Mouse (Mus musculus) liver, embryonic 11.5 days (tissue): ENCODE measurements around the gene Frs3. TPM values are rescaled to one million over a fixed set of nuclear protein-coding genes. Genes with fewer than 3 reads are reported as not detected.

Experiments
- ATAC-seq: fragments of 200-750 bp; cut with Nextera tagmentation; replicated peaks from 2 replicates; pipeline ENCODE4 v1.8.0; 2017; ENCODE audit warnings: moderate number of reproducible peaks, mild to moderate bottlenecking, moderate TSS enrichment, moderate library complexity; ENCODE audit not compliant: low FRiP score
- DNase-seq: peaks from one replicate; pipeline ENCODE4 v3.0.0-alpha.2; 2017; ENCODE audit warnings: low spot score
- H3K27ac ChIP-seq: fragments of 300-500 bp; sonication (generic); 2 replicates; pipeline ENCODE4 v1.5.1; 2014; ENCODE audit warnings: mild to moderate bottlenecking, low read depth, low read length, control low read depth
- H3K27me3 ChIP-seq: fragments of 300-500 bp; sonication (generic); replicated peaks from 2 replicates; pipeline ENCODE4 v1.6.1; 2014; ENCODE audit warnings: low read length, mixed read lengths; ENCODE audit not compliant: control insufficient read depth, insufficient read depth
- H3K36me3 ChIP-seq: fragments of 300-500 bp; sonication (generic); 2 replicates; pipeline ENCODE4 v1.6.1; 2014; ENCODE audit warnings: mild to moderate bottlenecking, low read length, moderate library complexity, mixed read lengths; ENCODE audit not compliant: control insufficient read depth, insufficient read depth
- H3K4me1 ChIP-seq: fragments of 300-500 bp; sonication (generic); replicated peaks from 2 replicates; pipeline ENCODE4 v1.6.1; 2014; ENCODE audit warnings: low read length, mixed read lengths; ENCODE audit not compliant: control insufficient read depth, insufficient read depth
- H3K4me2 ChIP-seq: fragments of 300-500 bp; sonication (generic); 2 replicates; pipeline ENCODE4 v1.6.1; 2014; ENCODE audit warnings: mild to moderate bottlenecking, control low read depth, moderate library complexity
- H3K4me3 ChIP-seq: fragments of 300-500 bp; sonication (generic); 2 replicates; pipeline ENCODE4 v1.5.1; 2014; ENCODE audit warnings: low read depth, low read length, control low read depth
- H3K9ac ChIP-seq: fragments of 300-500 bp; sonication (generic); 2 replicates; pipeline ENCODE4 v1.6.1; 2014; ENCODE audit warnings: low read depth, low read length, control low read depth
- H3K9me3 ChIP-seq: fragments of 300-500 bp; sonication (generic); 2 replicates; pipeline ENCODE4 v1.6.1; 2016; ENCODE audit warnings: low read length, inconsistent platforms, mixed read lengths; ENCODE audit not compliant: control insufficient read depth
- WGBS: fragments of 180-500 bp; shearing (Covaris S2); extraction: QIAGEN DNeasy Blood & Tissue Kit; methylation state at CpG from one replicate; pipeline ENCODE4 v1.1.7; 2014; 5-methylcytosine and 5-hydroxymethylcytosine counted together
- polyA plus RNA-seq: library from polyadenylated mRNA; unstranded; fragments of >200 nt; fragmentation: Nextera tagmentation; extraction: Ambion mirVana; gene quantifications from 2 replicates; pipeline ENCODE4 v1.2.1, GENCODE M21; 2014

The Frs3 gene
- polyA plus RNA-seq, 1 experiment from 2014 or later: 3.5 TPM

DNA sequence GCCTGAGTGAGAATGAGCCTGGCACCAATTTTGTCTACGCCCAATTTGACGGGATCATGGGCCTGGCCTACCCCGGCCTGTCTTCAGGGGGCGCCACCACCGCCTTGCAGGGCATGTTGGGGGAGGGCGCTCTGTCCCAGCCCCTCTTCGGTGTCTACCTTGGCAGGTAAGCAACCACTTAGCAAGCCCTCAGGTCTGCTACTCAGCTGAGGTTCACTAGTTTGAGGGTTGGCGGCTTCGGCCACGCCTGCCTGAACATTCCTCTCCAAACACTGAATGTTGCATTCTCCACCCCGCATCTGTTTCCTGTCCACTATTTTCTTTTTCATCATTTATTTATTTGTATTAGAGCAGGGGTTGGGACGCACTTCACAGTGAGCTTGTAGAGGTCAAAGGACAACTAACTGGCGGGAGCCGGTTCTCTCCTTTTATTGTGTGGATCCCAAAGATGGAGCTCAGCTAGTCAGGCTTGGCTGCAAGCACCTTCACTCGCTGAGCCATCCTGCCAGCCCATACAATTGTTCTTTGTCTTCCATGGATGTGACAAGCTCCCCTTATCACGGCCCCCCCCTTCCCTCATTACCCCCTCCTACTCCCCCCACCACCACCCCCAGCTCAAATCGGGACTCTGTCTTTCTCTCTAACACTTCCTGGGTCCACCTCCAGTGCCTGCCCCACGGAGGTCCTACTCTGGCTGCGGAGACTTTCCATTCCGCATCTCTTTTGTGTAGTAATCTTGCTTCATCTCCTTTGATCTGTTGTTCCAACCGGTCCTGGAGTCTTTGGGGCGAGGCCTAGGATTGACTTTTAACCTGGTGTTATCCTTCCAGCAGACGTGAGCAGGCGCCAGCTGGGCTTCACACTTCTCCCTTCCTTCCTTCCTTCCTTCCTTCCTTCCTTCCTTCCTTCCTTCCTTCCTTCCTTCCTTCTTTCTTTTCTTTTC, 42.1 kb downstream of the Frs3 start:
- Histone ChIP-seq H3K27me3 (no peaks in the 10 kb centered on the region), H3K4me1 (no peaks in the 10 kb centered on the region), H3K4me3 (no peak overlapping the region), H3K9me3 (no peaks in the 10 kb centered on the region), H3K36me3 (no peaks in the 10 kb centered on the region), H3K4me2 (no peak overlapping the region), H3K27ac (no peak overlapping the region), H3K9ac (no peak overlapping the region)
- 61% methylated on average over 24 of the region's 24 CpGs for WGBS
- no peak for ATAC-seq
- DNase-seq: no peak

DNA sequence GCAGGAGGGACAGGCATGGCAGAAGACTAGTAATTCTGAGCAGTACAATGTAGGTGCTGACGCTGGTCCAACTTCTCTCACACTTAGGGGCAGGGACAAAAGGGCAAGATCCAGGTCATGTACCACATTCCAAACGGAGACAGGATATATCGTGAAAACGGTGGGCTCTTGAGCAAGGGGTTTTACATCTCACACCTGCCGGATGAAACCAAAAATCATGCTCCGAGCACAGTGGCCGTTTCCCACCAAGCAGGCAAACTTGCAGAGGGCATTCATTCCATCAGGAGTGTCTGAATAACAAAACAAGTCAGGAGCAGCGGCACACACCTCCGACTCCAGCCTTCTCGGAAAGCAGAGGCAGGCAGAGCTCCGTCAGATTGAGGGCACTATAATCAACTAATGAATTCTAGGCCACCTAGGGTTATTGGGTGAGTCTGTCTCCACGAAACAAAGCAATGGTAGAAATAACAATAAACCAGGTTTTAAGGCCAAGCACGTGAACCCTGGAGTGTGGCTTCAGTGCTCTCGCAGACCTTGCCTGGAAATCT, 46.8 kb downstream of the Frs3 start:
- Histone ChIP-seq H3K4me2 (no peak overlapping the region), H3K4me1 (peaks cover 18% of the 10 kb centered on the region), H3K9me3 (no peaks in the 10 kb centered on the region), H3K36me3 (no peaks in the 10 kb centered on the region), H3K4me3 (no peak overlapping the region), H3K27ac (no peak overlapping the region), H3K9ac (no peak overlapping the region), H3K27me3 (peaks cover 5% of the 10 kb centered on the region)
- 78% methylated on average over 14 of the region's 14 CpGs for WGBS
- ATAC-seq (no peak), DNase-seq (no peak)

DNA sequence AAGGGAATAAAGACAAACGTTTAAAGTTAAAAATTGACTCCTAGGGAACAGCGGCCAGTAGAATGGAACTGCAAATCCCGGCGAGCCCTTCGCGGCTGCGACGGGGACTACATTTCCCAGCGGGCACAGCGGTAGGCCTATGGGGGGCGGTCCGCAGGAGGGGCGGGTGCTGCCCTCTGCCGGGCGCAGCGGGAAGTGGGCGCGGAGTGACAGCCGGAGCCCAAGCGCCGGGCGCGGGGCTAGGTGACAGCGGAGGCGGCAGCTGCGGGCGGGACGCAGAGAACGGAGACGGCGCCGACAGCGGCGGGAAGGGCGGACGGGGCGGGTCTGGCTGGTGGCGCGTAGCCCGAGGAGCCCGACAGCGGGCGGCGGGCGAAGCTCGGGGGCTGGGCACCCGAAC, 48.0 kb downstream of the Frs3 start, which contains the start of gene Tfeb:
TSS of gene Tfeb (plus strand) at position 175 of the 400 bp plus-strand sequence.
- Histone ChIP-seq H3K27ac (peak within 1 kb of the TSS; percentile 62), H3K4me2 (peak within 1 kb of the TSS; percentile 99), H3K36me3 (no peaks in the 10 kb centered on the region), H3K4me1 (peaks cover 24% of the 10 kb centered on the region), H3K27me3 (peaks cover 5% of the 10 kb centered on the region), H3K9ac (peak within 1 kb of the TSS; percentile 79), H3K4me3 (peak within 1 kb of the TSS; percentile 81), H3K9me3 (no peaks in the 10 kb centered on the region)
- under 1% methylated on average over 47 of the region's 47 CpGs for WGBS
- ATAC-seq (peak; percentile 81), DNase-seq (peak; percentile 97)

DNA sequence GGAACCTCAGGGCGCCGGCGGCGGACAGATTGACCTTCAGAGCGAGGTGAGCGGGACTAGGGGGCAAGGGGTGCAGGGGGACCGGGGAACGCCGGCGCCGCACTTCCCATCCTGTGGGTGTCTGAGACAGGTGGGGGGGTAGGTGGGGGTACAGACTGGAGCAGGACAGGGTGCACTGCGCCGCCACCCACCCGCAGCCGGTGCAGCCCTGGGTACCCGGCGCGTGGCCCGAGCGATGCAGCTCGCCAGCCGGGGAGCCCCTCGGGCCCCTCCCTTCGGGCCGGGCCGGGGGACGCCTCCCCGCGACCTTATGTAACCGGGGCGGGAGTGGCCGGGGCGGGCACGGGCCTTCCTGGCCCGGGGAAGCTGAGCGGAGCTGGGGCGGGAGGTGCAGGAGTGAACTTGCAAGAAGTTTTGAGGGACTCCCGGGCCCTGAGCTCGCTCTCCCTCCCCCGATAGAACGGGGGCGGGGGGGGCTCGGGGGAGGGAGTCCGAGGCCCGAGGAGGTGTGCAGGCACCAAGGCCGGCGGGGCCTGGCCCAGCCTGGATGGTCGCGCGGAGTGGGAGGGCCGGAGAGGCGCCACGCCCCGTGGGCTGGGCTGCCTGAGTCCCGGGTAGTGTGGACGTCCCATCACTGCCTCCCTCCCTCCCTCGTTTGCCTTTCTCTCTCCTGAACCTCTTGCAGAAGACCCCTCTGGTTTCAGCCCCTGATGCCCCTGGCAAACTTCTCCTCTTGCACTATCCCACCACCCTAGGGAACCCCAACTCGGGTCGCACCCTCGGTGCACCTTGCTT, 48.6 kb downstream of the Frs3 start:
- H3K9me3 ChIP-seq: no peaks in the 10 kb centered on the region
- H3K4me3 ChIP-seq: peak overlapping the region; percentile 81
- WGBS: under 1% methylated on average over 55 of the region's 60 CpGs
- H3K36me3 ChIP-seq: no peaks in the 10 kb centered on the region
- H3K9ac ChIP-seq: peak overlapping the region; percentile 79
- H3K4me2 ChIP-seq: peak overlapping the region; percentile 99
- peaks cover 5% of the 10 kb centered on the region for H3K27me3 ChIP-seq
- H3K4me1 ChIP-seq: peaks cover 24% of the 10 kb centered on the region
- peak overlapping the region; percentile 62 for H3K27ac ChIP-seq
- ATAC-seq (peak; percentile 80), DNase-seq (peak; percentile 83)

DNA sequence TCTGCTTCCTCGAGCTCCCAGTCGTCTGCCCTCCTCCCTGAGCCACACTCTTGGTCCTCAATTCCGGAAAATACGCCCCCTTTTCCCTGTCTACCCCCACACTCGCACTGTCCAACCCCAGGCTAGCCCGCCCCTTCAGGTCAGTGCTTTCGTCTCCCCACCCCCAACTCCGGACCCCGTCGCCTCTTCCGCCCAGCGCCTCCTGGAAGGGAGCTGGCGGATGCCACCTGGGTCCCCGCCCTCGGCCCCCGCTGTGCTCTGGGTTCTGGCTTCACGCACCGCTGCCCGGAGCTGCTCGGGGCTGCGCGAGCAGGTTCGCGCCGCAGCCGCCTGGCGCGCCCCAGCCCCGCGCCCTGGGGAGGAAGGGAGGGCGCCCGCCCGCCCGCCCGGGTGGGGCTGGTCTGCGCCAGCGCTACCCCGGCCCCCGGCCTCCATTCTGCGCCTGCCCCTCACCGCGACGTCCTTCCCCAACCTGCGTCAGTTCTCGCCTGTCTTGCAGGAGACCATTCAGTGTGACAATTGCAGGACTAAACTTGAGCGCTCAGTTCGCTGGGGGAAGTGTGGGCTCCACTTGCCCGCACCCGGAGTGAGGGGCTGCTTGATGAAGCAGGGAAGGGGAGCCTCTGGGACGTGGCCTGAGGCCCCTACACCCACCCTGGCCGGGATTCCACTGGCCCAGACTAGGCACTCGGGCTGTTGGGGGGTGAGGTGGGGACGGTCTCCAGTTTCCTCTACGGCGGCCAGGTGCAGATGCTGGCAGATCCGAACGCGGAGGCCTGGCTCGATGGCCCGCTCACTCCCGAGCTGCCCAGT, 49.4 kb downstream of the Frs3 start:
- H3K36me3 ChIP-seq: no peaks in the 10 kb centered on the region
- H3K4me2 ChIP-seq: peak overlapping the region; percentile 99
- WGBS: 3% methylated on average over 56 of the region's 61 CpGs
- H3K9me3 ChIP-seq: no peaks in the 10 kb centered on the region
- peaks cover 31% of the 10 kb centered on the region for H3K4me1 ChIP-seq
- H3K27me3 ChIP-seq: peaks cover 5% of the 10 kb centered on the region
- peak overlapping the region; percentile 79 for H3K9ac ChIP-seq
- peak overlapping the region; percentile 81 for H3K4me3 ChIP-seq
- peak; percentile 34 for ATAC-seq
- peak overlapping the region; percentile 62 for H3K27ac ChIP-seq
- DNase-seq: peak; percentile 57

DNA sequence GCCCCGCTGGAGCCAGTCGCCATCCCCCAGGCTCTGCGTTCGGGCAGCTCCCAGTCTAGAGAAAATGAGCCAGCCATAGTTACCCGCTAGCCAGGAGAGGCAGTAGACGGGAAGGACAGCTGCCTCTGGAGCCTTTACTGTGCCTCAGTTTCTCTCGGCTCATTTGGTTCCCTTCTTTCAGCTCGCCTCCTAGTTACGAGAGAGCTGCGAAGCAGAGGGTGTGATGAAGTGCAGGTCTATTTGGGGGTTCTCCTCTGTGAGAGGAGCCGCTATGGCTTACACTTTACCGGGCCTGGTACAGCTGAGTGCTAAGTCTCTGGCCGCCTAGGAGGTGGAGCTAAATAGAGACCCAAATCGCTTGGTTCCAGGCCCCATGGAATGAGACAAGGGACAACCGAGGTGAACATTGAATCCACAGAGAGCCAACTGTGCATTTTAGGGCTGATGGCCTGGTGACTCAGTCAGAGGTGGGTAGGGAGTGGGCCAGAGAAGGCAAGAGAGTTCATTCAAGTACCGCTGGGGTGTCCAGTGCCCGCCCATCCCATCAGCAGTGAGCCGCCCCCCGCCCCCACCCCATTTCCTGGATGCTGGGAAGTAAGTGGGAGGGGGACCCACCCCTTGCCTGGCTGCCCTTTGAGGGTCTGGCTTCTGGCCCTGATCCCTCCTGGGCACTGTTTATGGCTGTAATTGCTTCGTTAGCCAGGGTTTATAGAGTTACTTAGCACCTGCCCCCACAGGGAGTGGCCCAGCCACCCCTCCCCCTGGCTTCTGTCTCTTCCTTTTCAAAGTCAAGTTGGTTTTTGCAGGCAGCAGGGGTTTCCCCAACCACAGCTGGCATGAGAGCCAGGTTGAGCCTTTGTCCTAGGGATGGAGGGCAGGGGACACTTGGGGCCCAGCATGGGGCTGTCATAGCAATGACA, 50.3 kb downstream of the Frs3 start:
- Histone ChIP-seq H3K36me3 (no peaks in the 10 kb centered on the region), H3K9ac (peak overlapping the region; percentile 79), H3K9me3 (no peaks in the 10 kb centered on the region), H3K27me3 (peaks cover 5% of the 10 kb centered on the region), H3K4me1 (peaks cover 39% of the 10 kb centered on the region), H3K27ac (peak overlapping the region; percentile 62; the same call in 1 of the 2 replicates), H3K4me3 (peak overlapping the region; percentile 81), H3K4me2 (peak overlapping the region; percentile 99)
- 18% methylated on average over 20 of the region's 20 CpGs for WGBS
- ATAC-seq (no peak), DNase-seq (no peak)

DNA sequence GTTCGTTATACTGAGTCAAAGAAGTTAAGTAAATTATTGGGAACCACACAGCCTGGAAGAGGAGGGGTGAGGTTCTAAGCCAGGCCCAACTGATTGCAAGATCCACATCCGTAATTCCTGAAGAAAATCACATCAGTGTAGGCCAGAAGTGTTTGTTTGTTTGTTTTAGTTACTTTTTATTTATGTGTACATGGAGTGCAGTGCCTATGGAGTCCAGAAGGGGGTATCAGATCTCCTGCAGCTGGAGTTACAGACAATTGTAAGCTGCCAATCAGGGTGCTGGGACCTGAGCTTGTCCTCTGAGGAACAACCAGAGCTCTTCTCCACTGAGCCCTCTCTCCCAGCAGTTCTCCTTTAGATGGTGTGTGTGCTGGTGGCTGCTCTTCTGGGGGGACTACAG, 51.4 kb downstream of the Frs3 start:
- Histone ChIP-seq H3K4me2 (no peak overlapping the region), H3K36me3 (no peaks in the 10 kb centered on the region), H3K9me3 (no peaks in the 10 kb centered on the region), H3K27ac (no peak overlapping the region), H3K27me3 (peaks cover 5% of the 10 kb centered on the region), H3K4me3 (no peak overlapping the region), H3K4me1 (peaks cover 40% of the 10 kb centered on the region), H3K9ac (no peak overlapping the region)
- DNase-seq: no peak
- no peak for ATAC-seq
- WGBS: 74% methylated on average over 2 of the region's 2 CpGs
